In genomic region chr6:35349784-35350183, GRCm38 (mm10) we compare ENCODE assay signal across 14 mouse cellular contexts. TPM values are rescaled to one million over a fixed set of nuclear protein-coding genes. Genes with fewer than 3 reads are reported as not detected.
DNase-seq lines count a peak whose midpoint lies in the region; ATAC-seq and TF ChIP-seq lines count a peak whose summit lies in the region.
"Had no signal": no experiment of that assay in that cellular context is flagged by ENCODE, and none has a peak within 500 bp of the region (broad histone marks: within the 10 kb centered on the region; RNA-seq: fewer than 3 reads in every experiment).

No protein-coding gene starts in this region.

- peak; percentile 77 for ATAC-seq in heart, postnatal 0 days (ENCODE audit: insufficient read depth, low read depth)
- ATAC-seq in intestine, embryonic 15.5 days = no peak

- H3K4me1 ChIP-seq in heart, postnatal 0 days (ENCODE audit: control insufficient read depth, insufficient read depth) = no peaks in the 10 kb centered on the region
- H3K4me1 ChIP-seq in intestine, embryonic 15.5 days (replicated peaks) = no peaks in the 10 kb centered on the region

- H3K27me3 ChIP-seq in heart, postnatal 0 days (ENCODE audit: control insufficient read depth, insufficient read depth, low read length) = no peaks in the 10 kb centered on the region
- no peaks in the 10 kb centered on the region for H3K27me3 ChIP-seq in intestine, embryonic 15.5 days (replicated peaks)
- H3K27me3 ChIP-seq: neural tube, embryonic 12.5 days; stomach, embryonic 15.5 days had no signal

- DNase-seq in gastrocnemius, adult 18-20 months (ENCODE audit: low spot score) = peak; percentile 68
- no peak for DNase-seq in gastrocnemius, postnatal 10 days
- peak; percentile 17 for DNase-seq in MN1 (ENCODE audit: low spot score)
- DNase-seq in heart, postnatal 0 days (ENCODE audit: low spot score) = no peak
- peak; percentile 18 to 70 for DNase-seq in kidney, postnatal 36 days
- DNase-seq in spleen, adult 12 weeks (ENCODE audit: low spot score) = no peak
- no peak for DNase-seq in neural tube, embryonic 10.5 days (ENCODE audit: extremely low spot score, low spot score)
- DNase-seq: cerebellum, adult 11 months had no signal

- no peak overlapping the region for H3K4me2 ChIP-seq in heart, postnatal 0 days (ENCODE audit: low read depth, low read length)
- no peak overlapping the region for H3K4me2 ChIP-seq in intestine, embryonic 15.5 days (replicated peaks)
- H3K4me2 ChIP-seq: neural tube, embryonic 12.5 days; stomach, embryonic 15.5 days had no signal

- no peaks in the 10 kb centered on the region for H3K36me3 ChIP-seq in heart, postnatal 0 days (replicated peaks; ENCODE audit: control insufficient read depth, insufficient read depth, low read length)
- H3K36me3 ChIP-seq in intestine, embryonic 15.5 days = no peaks in the 10 kb centered on the region
- H3K36me3 ChIP-seq: neural tube, embryonic 12.5 days; stomach, embryonic 15.5 days had no signal

- no peak for TF ChIP-seq EP300 in heart, postnatal 0 days (IDR thresholded peaks at IDR 0.05; ENCODE audit: low read depth)

- H3K27ac ChIP-seq in heart, postnatal 0 days (ENCODE audit: low read depth) = no peak overlapping the region; the same call in 1 of the 2 replicates
- no peak overlapping the region for H3K27ac ChIP-seq in intestine, embryonic 15.5 days
- H3K27ac ChIP-seq: macrophage; neural tube, embryonic 12.5 days; stomach, embryonic 15.5 days had no signal

- no peak overlapping the region for H3K9ac ChIP-seq in heart, postnatal 0 days (replicated peaks; ENCODE audit: low read depth, low read length)
- H3K9ac ChIP-seq in intestine, embryonic 15.5 days = no peak overlapping the region
- H3K9ac ChIP-seq: neural tube, embryonic 12.5 days; stomach, embryonic 15.5 days had no signal

- WGBS in heart, postnatal 0 days = 40% methylated on average over 7 of the region's 7 CpGs
- WGBS in intestine, embryonic 15.5 days = 55% methylated on average over 7 of the region's 7 CpGs

- no peaks in the 10 kb centered on the region for H3K9me3 ChIP-seq in heart, postnatal 0 days (replicated peaks; ENCODE audit: control insufficient read depth, low read length)
- H3K9me3 ChIP-seq in intestine, embryonic 15.5 days = no peaks in the 10 kb centered on the region
- H3K9me3 ChIP-seq: neural tube, embryonic 12.5 days; stomach, embryonic 15.5 days had no signal

- H3K4me3 ChIP-seq in heart, postnatal 0 days (ENCODE audit: low read depth, low read length) = no peak overlapping the region
- H3K4me3 ChIP-seq in intestine, embryonic 15.5 days (replicated peaks) = no peak overlapping the region
- H3K4me3 ChIP-seq: erythroblast, embryonic 14.5 days; neural tube, embryonic 12.5 days; stomach, embryonic 15.5 days had no signal

- no peak for TF ChIP-seq CTCF in heart, postnatal 0 days (IDR thresholded peaks at IDR 0.05; ENCODE audit: low read depth)

RNA-seq across cellular contexts. Expression of gene Fam180a, which starts 23.8 kb away (rescaled TPM):
- 1 to 10 TPM in 1 of 2 experiments, under 1 TPM in 1; 0.18 to 1.0 TPM for total RNA-seq in gastrocnemius, adult 18-20 months (2021)
- total RNA-seq in gastrocnemius, postnatal 10 days (2021) = 1 to 10 TPM; 1.2 to 1.3 TPM
- total RNA-seq in heart, postnatal 0 days (2014; rRNA removed; ENCODE audit: low replicate concordance) = 8.3 TPM in 1 of 2 replicates, not detected in the other
- polyA plus RNA-seq in heart, postnatal 0 days (2015; fragmentation: Nextera tagmentation; extraction: Ambion mirVana) = 0.48 and 0.84 TPM in 2 replicates
- polyA plus RNA-seq in intestine, embryonic 15.5 days (2015; fragmentation: Nextera tagmentation; extraction: Ambion mirVana) = 1.3 and 2.3 TPM in 2 replicates
- polyA plus RNA-seq: erythroblast, embryonic 14.5 days; hindbrain, embryonic 11.5 days; macrophage; neural tube, embryonic 12.5 days had no signal

RNA-seq across cellular contexts. Expression of gene Slc13a4, which starts 41.9 kb away (rescaled TPM):
- under 1 TPM; 0.14 to 0.17 TPM for total RNA-seq in gastrocnemius, adult 18-20 months (2021)
- total RNA-seq in gastrocnemius, postnatal 10 days (2021) = under 1 TPM; 0.28 to 0.47 TPM
- 0.11 TPM in 1 of 2 replicates, not detected in the other for total RNA-seq in heart, postnatal 0 days (2014; rRNA removed; ENCODE audit: low replicate concordance)
- 0.22 TPM in 2 replicates for polyA plus RNA-seq in heart, postnatal 0 days (2015; fragmentation: Nextera tagmentation; extraction: Ambion mirVana)
- polyA plus RNA-seq in intestine, embryonic 15.5 days (2015; fragmentation: Nextera tagmentation; extraction: Ambion mirVana) = 0.54 and 0.71 TPM in 2 replicates
- polyA plus RNA-seq: erythroblast, embryonic 14.5 days; macrophage had no signal

Comparison
In these comparisons a context has a peak if more than half of its experiments do, and no peak if none do; other contexts are left out.
1. DNase-seq: peak in gastrocnemius, adult 18-20 months (single experiment), MN1 (single experiment) and kidney, postnatal 36 days (2 of 2); none in gastrocnemius, postnatal 10 days (single experiment), heart, postnatal 0 days (single experiment), spleen, adult 12 weeks (single experiment) and neural tube, embryonic 10.5 days (single experiment).